Mouse (Mus musculus) megakaryocyte progenitor cell, adult 5-6 weeks (primary cell): ENCODE results near the gene Rarg. TPM values are rescaled to one million over a fixed set of nuclear protein-coding genes. Genes with fewer than 3 reads are reported as not detected.

Experiments
- total RNA-seq, 2 experiments: library from RNA; stranded (forward) in 1 of 2; stranded (reverse) in 1 of 2; fragments of 157-497, 149-512 nt in 1 of 2; fragments of 200-1000 nt in 1 of 2; gene quantifications; 2 replicates each; pipeline versions ENCODE4 v1.2.3 to v1.2.4; 2015 to 2017

Rarg gene
- total RNA-seq, 2 experiments from 2014 or later, result 4.2 to 4.8 TPM

Other genes starting within 250 kb of the Rarg start
- gene Krt18, start 229.3 kb downstream of the Rarg start, total RNA-seq (2015), result 7.9 and 11.8 TPM in 2 replicates
- 12.0 and 14.6 TPM in 2 replicates for gene Krt18, start 229.3 kb downstream of the Rarg start, total RNA-seq (2017)
- gene Eif4b, start 183.7 kb downstream of the Rarg start, total RNA-seq (2015), result 163 and 180 TPM in 2 replicates
- 394 and 459 TPM in 2 replicates for gene Eif4b, start 183.7 kb downstream of the Rarg start, total RNA-seq (2017)
- not detected in 2 replicates for gene Tns2, start 157.1 kb downstream of the Rarg start, total RNA-seq (2015)
- gene Tns2, start 157.1 kb downstream of the Rarg start, total RNA-seq (2017), result not detected in 2 replicates
- 2.9 and 3.2 TPM in 2 replicates for gene Spryd3, start 121.3 kb downstream of the Rarg start, total RNA-seq (2015)
- gene Spryd3, start 121.3 kb downstream of the Rarg start, total RNA-seq (2017), result 11.5 and 17.9 TPM in 2 replicates
- gene Igfbp6, start 113.2 kb downstream of the Rarg start, total RNA-seq (2015), result not detected in 2 replicates
- gene Igfbp6, start 113.2 kb downstream of the Rarg start, total RNA-seq (2017), result not detected in 2 replicates
- gene Soat2, start 107.0 kb downstream of the Rarg start, total RNA-seq (2015), result 0.73 and 1.9 TPM in 2 replicates
- gene Soat2, start 107.0 kb downstream of the Rarg start, total RNA-seq (2017), result 1.2 and 3.3 TPM in 2 replicates
- gene Zfp740, start 54.3 kb downstream of the Rarg start, total RNA-seq (2015), result 19.7 and 28.7 TPM in 2 replicates
- 28.3 and 29.5 TPM in 2 replicates for gene Zfp740, start 54.3 kb downstream of the Rarg start, total RNA-seq (2017)
- gene Csad, start 52.8 kb downstream of the Rarg start, total RNA-seq (2015), result 6.3 and 10.2 TPM in 2 replicates
- 6.4 and 8.1 TPM in 2 replicates for gene Csad, start 52.8 kb downstream of the Rarg start, total RNA-seq (2017)
- 26.6 and 29.2 TPM in 2 replicates for gene Itgb7, start 25.6 kb downstream of the Rarg start, total RNA-seq (2015)
- gene Itgb7, start 25.6 kb downstream of the Rarg start, total RNA-seq (2017), result 36.7 and 44.6 TPM in 2 replicates
- not detected in 2 replicates for gene Gm9918, start 13.0 kb upstream of the Rarg start, total RNA-seq (2015)
- not detected in 2 replicates for gene Gm9918, start 13.0 kb upstream of the Rarg start, total RNA-seq (2017)
- 28.2 and 33.0 TPM in 2 replicates for gene Mfsd5, start 21.9 kb upstream of the Rarg start, total RNA-seq (2015)
- gene Mfsd5, start 21.9 kb upstream of the Rarg start, total RNA-seq (2017), result 17.8 and 25.5 TPM in 2 replicates
- 33.9 and 34.8 TPM in 2 replicates for gene Espl1, start 38.7 kb upstream of the Rarg start, total RNA-seq (2015)
- 15.0 and 19.2 TPM in 2 replicates for gene Espl1, start 38.7 kb upstream of the Rarg start, total RNA-seq (2017)
- 345 and 346 TPM in 2 replicates for gene Pfdn5, start 68.6 kb upstream of the Rarg start, total RNA-seq (2015)
- 343 and 379 TPM in 2 replicates for gene Pfdn5, start 68.6 kb upstream of the Rarg start, total RNA-seq (2017)
- gene Myg1, start 74.2 kb upstream of the Rarg start, total RNA-seq (2015), result 26.5 and 28.4 TPM in 2 replicates
- 56.4 and 58.5 TPM in 2 replicates for gene Myg1, start 74.2 kb upstream of the Rarg start, total RNA-seq (2017)
- gene Aaas, start 93.3 kb upstream of the Rarg start, total RNA-seq (2015), result 103 and 110 TPM in 2 replicates
- gene Aaas, start 93.3 kb upstream of the Rarg start, total RNA-seq (2017), result 141 and 151 TPM in 2 replicates
- not detected in 2 replicates for gene Sp7, start 109.7 kb upstream of the Rarg start, total RNA-seq (2015)
- not detected in 2 replicates for gene Sp7, start 109.7 kb upstream of the Rarg start, total RNA-seq (2017)
- gene Sp1, start 148.6 kb upstream of the Rarg start, total RNA-seq (2015), result 62.0 and 63.9 TPM in 2 replicates
- 46.4 and 52.9 TPM in 2 replicates for gene Sp1, start 148.6 kb upstream of the Rarg start, total RNA-seq (2017)
- gene Amhr2, start 187.8 kb upstream of the Rarg start, total RNA-seq (2015), result 0.07 TPM in 1 of 2 replicates, not detected in the other
- not detected in 2 replicates for gene Amhr2, start 187.8 kb upstream of the Rarg start, total RNA-seq (2017)
- 71.0 and 73.0 TPM in 2 replicates for gene Prr13, start 201.5 kb upstream of the Rarg start, total RNA-seq (2015)
- gene Prr13, start 201.5 kb upstream of the Rarg start, total RNA-seq (2017), result 48.6 and 51.5 TPM in 2 replicates
- 946 and 973 TPM in 2 replicates for gene Pcbp2, start 213.0 kb upstream of the Rarg start, total RNA-seq (2015)
- gene Pcbp2, start 213.0 kb upstream of the Rarg start, total RNA-seq (2017), result 175 and 191 TPM in 2 replicates
- gene Gm10337, start 246.2 kb upstream of the Rarg start, total RNA-seq (2015), result not detected in 2 replicates
- not detected in 2 replicates for gene Gm10337, start 246.2 kb upstream of the Rarg start, total RNA-seq (2017)